ENCODE assay signal across 18 mouse cellular contexts in the genomic region with DNA sequence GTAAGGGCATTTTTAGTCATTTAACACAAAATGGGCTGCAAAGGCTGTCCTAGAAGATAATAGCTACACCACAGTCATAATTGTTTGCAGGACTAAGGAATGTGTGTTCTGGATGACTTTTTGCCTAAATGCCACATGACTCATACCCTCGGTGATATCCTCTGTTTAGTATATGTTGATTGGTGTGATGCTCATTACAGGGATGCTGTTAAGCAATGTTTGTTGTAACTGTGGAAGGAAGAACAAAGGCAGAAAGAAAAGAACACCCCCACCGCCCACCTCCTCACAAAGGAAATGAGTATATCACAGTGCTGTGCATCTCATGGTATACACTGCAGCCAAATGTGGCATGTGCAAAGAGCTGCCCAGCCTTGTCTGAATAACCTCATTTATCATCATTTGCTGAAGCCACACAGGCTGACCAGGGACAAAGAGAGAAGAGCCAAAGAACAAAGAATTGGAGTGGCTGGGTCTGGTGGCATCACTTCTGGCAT.
"Had no signal": no experiment of that assay in that cellular context is flagged by ENCODE, and none has a peak within 500 bp of the region (broad histone marks: within the 10 kb centered on the region; RNA-seq: fewer than 3 reads in every experiment).

No protein-coding gene starts in this region.

- H3K27ac ChIP-seq: kidney, postnatal 0 days; limb, embryonic 12.5 days; limb, embryonic 15.5 days; liver, embryonic 14.5 days; macrophage; midbrain, embryonic 12.5 days; midbrain, embryonic 15.5 days; neural tube, embryonic 13.5 days; stomach, postnatal 0 days had no signal

- H3K9me3 ChIP-seq: limb, embryonic 12.5 days; limb, embryonic 15.5 days; midbrain, embryonic 12.5 days; midbrain, embryonic 15.5 days; neural tube, embryonic 13.5 days had no signal

- H3K36me3 ChIP-seq: limb, embryonic 12.5 days; limb, embryonic 15.5 days; midbrain, embryonic 12.5 days; midbrain, embryonic 15.5 days; neural tube, embryonic 13.5 days had no signal

- DNase-seq: kidney, adult 18-20 months; kidney, adult 9 months; kidney, postnatal 36 days; left cerebral cortex, postnatal 4 days; liver, postnatal 0 days; lung, embryonic 14.5 days; thymus, postnatal 25 days had no signal

- H3K4me1 ChIP-seq: limb, embryonic 15.5 days; midbrain, embryonic 12.5 days; midbrain, embryonic 15.5 days; neural tube, embryonic 13.5 days had no signal

- H3K4me2 ChIP-seq: limb, embryonic 12.5 days; limb, embryonic 15.5 days; liver, embryonic 11.5 days; lung, embryonic 14.5 days; midbrain, embryonic 12.5 days; midbrain, embryonic 15.5 days; neural tube, embryonic 13.5 days had no signal

- H3K4me3 ChIP-seq: limb, embryonic 12.5 days; limb, embryonic 15.5 days; midbrain, embryonic 12.5 days; midbrain, embryonic 15.5 days; neural tube, embryonic 13.5 days had no signal

- ATAC-seq: liver, postnatal 0 days; lung, postnatal 0 days; midbrain, embryonic 15.5 days had no signal

- H3K27me3 ChIP-seq: limb, embryonic 12.5 days; limb, embryonic 15.5 days; midbrain, embryonic 12.5 days; midbrain, embryonic 15.5 days; neural tube, embryonic 13.5 days had no signal

- H3K9ac ChIP-seq: limb, embryonic 12.5 days; limb, embryonic 15.5 days; liver, embryonic 14.5 days; liver, postnatal 0 days; lung, embryonic 14.5 days; midbrain, embryonic 12.5 days; midbrain, embryonic 15.5 days; neural tube, embryonic 13.5 days had no signal
